Mouse (Mus musculus): ENCODE data around the gene Morc3.

The Morc3 gene

GRCm38 (mm10) chr16:93923788-93924187, 91.9 kb downstream of the Morc3 start:
- DNase-seq (ENCODE audit: low read depth) = no peak

Measured in NIH3T3 (cell line).